8 mouse cellular contexts compared by ENCODE assay signal in genomic region chr2:181134591-181135445, GRCm38 (mm10). TPM values are rescaled to one million over a fixed set of nuclear protein-coding genes. Genes with fewer than 3 reads are reported as not detected.
DNase-seq lines count a peak whose midpoint lies in the region; ATAC-seq and TF ChIP-seq lines count a peak whose summit lies in the region.

Gene Kcnq2, minus strand, starts transcription at chr2:181135300.

- TF ChIP-seq CTCF in heart, postnatal 0 days (IDR thresholded peaks at IDR 0.05; ENCODE audit: low read depth), result no peak
- TF ChIP-seq CTCF in stomach, postnatal 0 days (IDR thresholded peaks at IDR 0.05; ENCODE audit: low read depth), result no peak

- under 1% methylated on average over 102 of the region's 104 CpGs for WGBS in heart, postnatal 0 days
- WGBS in forebrain, embryonic 14.5 days, result under 1% methylated on average over 74 of the region's 104 CpGs
- WGBS in limb, embryonic 13.5 days, result under 1% methylated on average over 102 of the region's 104 CpGs
- under 1% methylated on average over 92 of the region's 104 CpGs for WGBS in stomach, postnatal 0 days

- H3K9ac ChIP-seq in heart, postnatal 0 days (replicated peaks; ENCODE audit: low read depth, low read length), result no peak within 1 kb of the TSS
- H3K9ac ChIP-seq in forebrain, embryonic 14.5 days (ENCODE audit: low read length), result peak within 1 kb of the TSS; percentile 90
- H3K9ac ChIP-seq in limb, embryonic 13.5 days, result no peak within 1 kb of the TSS
- no peak within 1 kb of the TSS for H3K9ac ChIP-seq in stomach, postnatal 0 days (ENCODE audit: low read length)

- DNase-seq in heart, postnatal 0 days (ENCODE audit: low spot score), result no peak
- no peak for DNase-seq in heart, postnatal 25 days (ENCODE audit: low spot score)
- DNase-seq in forebrain, embryonic 14.5 days (ENCODE audit: low spot score), result peak; percentile 73
- DNase-seq in stomach, postnatal 0 days (ENCODE audit: low spot score), result no peak
- no peak for DNase-seq in lung, postnatal 4 days

- H3K4me1 ChIP-seq in heart, postnatal 0 days (ENCODE audit: control insufficient read depth, insufficient read depth), result no peaks in the 10 kb centered on the region
- H3K4me1 ChIP-seq in brown adipose tissue, adult 24 weeks (ENCODE audit: control insufficient read depth, insufficient read depth, insufficient read length, low read length), result no peaks in the 10 kb centered on the region
- H3K4me1 ChIP-seq in forebrain, embryonic 14.5 days (ENCODE audit: control insufficient read depth, insufficient read depth, low read length), result peaks cover 7% of the 10 kb centered on the region
- H3K4me1 ChIP-seq in limb, embryonic 13.5 days, result peaks cover 13% of the 10 kb centered on the region
- H3K4me1 ChIP-seq in stomach, postnatal 0 days (replicated peaks; ENCODE audit: control insufficient read depth, insufficient read depth), result no peaks in the 10 kb centered on the region

- no peaks in the 10 kb centered on the region for H3K36me3 ChIP-seq in heart, postnatal 0 days (replicated peaks; ENCODE audit: control insufficient read depth, insufficient read depth, low read length)
- H3K36me3 ChIP-seq in forebrain, embryonic 14.5 days (ENCODE audit: control insufficient read depth, insufficient read depth, low read length), result no peaks in the 10 kb centered on the region
- no peaks in the 10 kb centered on the region for H3K36me3 ChIP-seq in limb, embryonic 13.5 days
- H3K36me3 ChIP-seq in stomach, postnatal 0 days (ENCODE audit: control insufficient read depth, insufficient read depth, low read length), result no peaks in the 10 kb centered on the region

- intact Hi-C loops in heart, postnatal 25 days (cut with DNase I), result no loop called here

- ATAC-seq in heart, postnatal 0 days (ENCODE audit: insufficient read depth, low read depth), result no peak
- peak; percentile 72 for ATAC-seq in forebrain, embryonic 14.5 days
- ATAC-seq in limb, embryonic 13.5 days (ENCODE audit: low FRiP score, low read depth), result no peak
- ATAC-seq in stomach, postnatal 0 days (ENCODE audit: low FRiP score, low TSS enrichment), result peak; percentile 15; the same call in 1 of the 2 replicates
- ATAC-seq in megakaryocyte, adult 5-6 weeks (ENCODE audit: poor library complexity, severe bottlenecking), result no peak

- no peak for TF ChIP-seq EP300 in heart, postnatal 0 days (IDR thresholded peaks at IDR 0.05; ENCODE audit: low read depth)
- TF ChIP-seq EP300 in stomach, postnatal 0 days (optimal IDR thresholded peaks at IDR 0.05), result no peak

- H3K9me3 ChIP-seq in heart, postnatal 0 days (replicated peaks; ENCODE audit: control insufficient read depth, low read length), result no peaks in the 10 kb centered on the region
- no peaks in the 10 kb centered on the region for H3K9me3 ChIP-seq in forebrain, embryonic 14.5 days (replicated peaks; ENCODE audit: control insufficient read depth, low read length)
- H3K9me3 ChIP-seq in limb, embryonic 13.5 days, result no peaks in the 10 kb centered on the region
- H3K9me3 ChIP-seq in stomach, postnatal 0 days (ENCODE audit: control insufficient read depth, low read length), result no peaks in the 10 kb centered on the region

- peak within 1 kb of the TSS; percentile 56 for H3K4me2 ChIP-seq in heart, postnatal 0 days (ENCODE audit: low read depth, low read length)
- H3K4me2 ChIP-seq in forebrain, embryonic 14.5 days (ENCODE audit: low read length), result peak within 1 kb of the TSS; percentile 65
- peak within 1 kb of the TSS; percentile 77 for H3K4me2 ChIP-seq in limb, embryonic 13.5 days (replicated peaks)
- peak within 1 kb of the TSS; percentile 54 for H3K4me2 ChIP-seq in stomach, postnatal 0 days (replicated peaks; ENCODE audit: low read depth)

- H3K4me3 ChIP-seq in heart, postnatal 0 days (ENCODE audit: low read depth, low read length), result peak within 1 kb of the TSS; percentile 38
- H3K4me3 ChIP-seq in brown adipose tissue, adult 24 weeks (ENCODE audit: insufficient read depth, low read depth, low read length), result peak within 1 kb of the TSS; percentile 26; the same call in 1 of the 2 replicates
- H3K4me3 ChIP-seq in forebrain, embryonic 14.5 days (ENCODE audit: low read depth, low read length), result peak within 1 kb of the TSS; percentile 73
- H3K4me3 ChIP-seq in limb, embryonic 13.5 days, result peak within 1 kb of the TSS; percentile 50
- peak within 1 kb of the TSS; percentile 37 for H3K4me3 ChIP-seq in stomach, postnatal 0 days (ENCODE audit: low read depth, low read length)

- no peak within 1 kb of the TSS for H3K27ac ChIP-seq in heart, postnatal 0 days (ENCODE audit: low read depth)
- H3K27ac ChIP-seq in brown adipose tissue, adult 24 weeks (replicated peaks; ENCODE audit: low read depth, low read length), result no peak within 1 kb of the TSS
- peak within 1 kb of the TSS; percentile 90 for H3K27ac ChIP-seq in forebrain, embryonic 14.5 days (ENCODE audit: low read depth, low read length)
- H3K27ac ChIP-seq in limb, embryonic 13.5 days, result no peak within 1 kb of the TSS
- no peak within 1 kb of the TSS for H3K27ac ChIP-seq in stomach, postnatal 0 days (replicated peaks)

- peaks cover 62% of the 10 kb centered on the region for H3K27me3 ChIP-seq in heart, postnatal 0 days (ENCODE audit: control insufficient read depth, insufficient read depth, low read length)
- peaks cover 22% of the 10 kb centered on the region for H3K27me3 ChIP-seq in forebrain, embryonic 14.5 days (replicated peaks; ENCODE audit: control insufficient read depth, insufficient read depth, low read length)
- peaks cover 85% of the 10 kb centered on the region for H3K27me3 ChIP-seq in limb, embryonic 13.5 days
- H3K27me3 ChIP-seq in stomach, postnatal 0 days (ENCODE audit: control insufficient read depth, insufficient read depth, low read length), result peaks cover 18% of the 10 kb centered on the region; the same call in 1 of the 2 replicates

RNA-seq across cellular contexts. Expression of gene Kcnq2, which starts in this region (rescaled TPM):
- 0.04 and 0.08 TPM in 2 replicates for total RNA-seq in heart, postnatal 0 days (2014; rRNA removed; ENCODE audit: low replicate concordance)
- polyA plus RNA-seq in heart, postnatal 0 days (2015; fragmentation: Nextera tagmentation; extraction: Ambion mirVana), result not detected in 2 replicates
- under 1 TPM in 1 of 2 experiments, not detected in 1; 0.22 TPM for total RNA-seq in heart, postnatal 25 days (2021)
- not detected in 2 replicates for polyA plus RNA-seq in brown adipose tissue, adult 24 weeks (2012; ENCODE audit: insufficient read depth, insufficient read length, missing spikeins)
- 22.8 and 31.2 TPM in 2 replicates for polyA plus RNA-seq in forebrain, embryonic 14.5 days (2014; fragmentation: Nextera tagmentation; extraction: Ambion mirVana)
- 0.29 and 0.34 TPM in 2 replicates for polyA plus RNA-seq in limb, embryonic 13.5 days (2015; fragmentation: Nextera tagmentation; extraction: Ambion mirVana)
- polyA plus RNA-seq in stomach, postnatal 0 days (2015; fragmentation: Nextera tagmentation; extraction: Ambion mirVana), result 0.42 and 0.59 TPM in 2 replicates
- not detected in 2 replicates for total RNA-seq in megakaryocyte, adult 5-6 weeks (2015)
- total RNA-seq in megakaryocyte, adult 5-6 weeks (2017), result not detected in 2 replicates

Comparison
In these comparisons a context has a peak if more than half of its experiments do, and no peak if none do; other contexts are left out.
1. RNA of gene Kcnq2 (polyA plus RNA-seq): 22.8 to 31.2 TPM in forebrain, embryonic 14.5 days; 0.42 to 0.59 TPM in stomach, postnatal 0 days, 0.29 to 0.34 TPM in limb, embryonic 13.5 days, not detected in heart, postnatal 0 days and not detected in brown adipose tissue, adult 24 weeks; every median in the first group is over 10 times any median in the second.
2. Peak in ATAC-seq, H3K4me3 ChIP-seq and H3K4me2 ChIP-seq in stomach, postnatal 0 days; RNA of the gene not detected or under 1 TPM.
3. Peak in every context shown above with its lines, with median percentiles within 50 percentile points of each other: H3K4me2 ChIP-seq and H3K4me3 ChIP-seq.